Mouse (Mus musculus) embryonic facial prominence, embryonic 10.5 days (tissue): ENCODE results near the gene Lgals3. TPM values are rescaled to one million over a fixed set of nuclear protein-coding genes. Genes with fewer than 3 reads are reported as not detected.
A peak's percentile ranks its signal among the peaks of the same experiment; 100 is the strongest.

ENCODE experiments used
- DNase-seq: peaks from one replicate; pipeline ENCODE4 v3.0.0-alpha.2; 2017; ENCODE audit warnings: low spot score
- H3K27ac ChIP-seq: fragments of 300-500 bp; sonication (generic); replicated peaks from 2 replicates; pipeline ENCODE4 v1.5.1; 2016; ENCODE audit warnings: mild to moderate bottlenecking
- H3K27me3 ChIP-seq: fragments of 300-500 bp; sonication (generic); replicated peaks from 2 replicates; pipeline ENCODE4 v1.6.1; 2016; ENCODE audit warnings: low read depth, mild to moderate bottlenecking; ENCODE audit not compliant: poor library complexity, severe bottlenecking
- H3K36me3 ChIP-seq: fragments of 300-500 bp; sonication (generic); replicated peaks from 2 replicates; pipeline ENCODE4 v1.6.1; 2016; ENCODE audit warnings: mild to moderate bottlenecking, moderate library complexity
- H3K4me1 ChIP-seq: fragments of 300-500 bp; sonication (generic); 2 replicates; pipeline ENCODE4 v1.6.1; 2016
- H3K4me3 ChIP-seq: fragments of 300-500 bp; sonication (generic); 2 replicates; pipeline ENCODE4 v1.5.1; 2016; ENCODE audit warnings: mild to moderate bottlenecking, moderate library complexity
- H3K9me3 ChIP-seq: fragments of 300-500 bp; sonication (generic); 2 replicates; pipeline ENCODE4 v1.6.1; 2016; ENCODE audit warnings: mild to moderate bottlenecking
- WGBS: fragments of 180-500 bp; shearing (Covaris S2); methylation state at CpG from one replicate; pipeline ENCODE4 v1.1.7; 2016; 5-methylcytosine and 5-hydroxymethylcytosine counted together
- polyA plus RNA-seq: library from polyadenylated mRNA; unstranded; fragments of >200 nt; fragmentation: Nextera tagmentation; extraction: Ambion mirVana; gene quantifications from 2 replicates; pipeline ENCODE4 v1.2.1, GENCODE M21; 2016

Gene Lgals3
- polyA plus RNA-seq, 1 experiment from 2014 or later: 0.51 TPM

GRCm38 (mm10) chr14:47373728-47374678 lies 6.5 kb downstream of the Lgals3 start:
- Histone ChIP-seq H3K4me3 (peak overlapping the region; percentile 48), H3K36me3 (no peaks in the 10 kb centered on the region), H3K4me1 (peaks cover 10% of the 10 kb centered on the region), H3K27ac (no peak overlapping the region), H3K9me3 (no peaks in the 10 kb centered on the region), H3K27me3 (peaks cover 42% of the 10 kb centered on the region)
- DNase-seq: peak; percentile 21
- 17% methylated on average over 49 of the region's 49 CpGs for WGBS

DNA sequence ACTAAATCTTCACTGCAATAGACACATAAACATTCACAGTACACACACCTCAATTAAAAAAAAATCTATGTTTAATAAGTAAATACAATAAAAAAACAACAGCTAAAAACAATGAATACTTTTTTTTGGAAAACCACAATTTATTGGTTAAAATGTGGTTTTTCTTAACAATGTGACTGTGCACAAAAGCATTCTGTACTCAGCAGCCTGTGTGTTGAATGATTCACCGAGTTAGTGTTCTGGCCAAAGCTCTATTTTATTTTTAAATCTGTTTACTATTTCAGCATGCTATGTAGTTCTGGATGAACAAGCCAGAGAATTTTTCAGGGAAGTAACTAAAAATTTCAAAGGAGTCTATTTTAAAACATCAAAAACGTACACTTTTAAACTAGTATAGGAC lies 9.0 kb downstream of the Lgals3 start:
- no peak overlapping the region for H3K4me3 ChIP-seq
- peaks cover 42% of the 10 kb centered on the region for H3K27me3 ChIP-seq
- H3K36me3 ChIP-seq: no peaks in the 10 kb centered on the region
- DNase-seq: no peak
- 85% methylated on average over 2 of the region's 2 CpGs for WGBS
- no peak overlapping the region for H3K27ac ChIP-seq
- H3K9me3 ChIP-seq: no peaks in the 10 kb centered on the region
- H3K4me1 ChIP-seq: peaks cover 10% of the 10 kb centered on the region

DNA sequence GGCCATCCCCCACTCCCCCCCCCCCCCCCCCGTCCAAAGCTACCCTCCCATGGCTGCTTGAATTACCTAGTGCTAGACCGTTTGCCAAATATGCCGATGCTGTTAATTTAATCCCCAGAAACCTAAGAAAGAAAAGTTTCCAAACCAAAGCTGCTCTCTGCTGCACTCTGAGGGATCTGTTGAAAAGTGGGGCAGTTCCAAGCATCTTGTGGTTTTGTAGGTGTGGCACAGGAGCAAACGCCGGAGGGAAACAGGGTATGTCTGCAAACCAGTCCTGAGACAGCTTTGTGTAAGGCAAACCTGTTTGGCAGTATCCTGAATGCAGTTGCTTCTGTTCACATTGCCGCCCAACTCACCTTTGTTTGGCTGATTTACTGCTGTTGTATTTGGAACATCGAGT lies 10.8 kb downstream of the Lgals3 start:
- H3K4me3 ChIP-seq: no peak overlapping the region
- peaks cover 26% of the 10 kb centered on the region for H3K27me3 ChIP-seq
- H3K9me3 ChIP-seq: no peaks in the 10 kb centered on the region
- no peak overlapping the region for H3K27ac ChIP-seq
- no peaks in the 10 kb centered on the region for H3K36me3 ChIP-seq
- no peak for DNase-seq
- 78% methylated on average over 7 of the region's 7 CpGs for WGBS
- H3K4me1 ChIP-seq: peaks cover 10% of the 10 kb centered on the region

- 91% methylated on average over 7 of the region's 7 CpGs for WGBS
These were observed 16.4 kb downstream of the Lgals3 start for GRCm38 (mm10) chr14:47383911-47384310.

DNA sequence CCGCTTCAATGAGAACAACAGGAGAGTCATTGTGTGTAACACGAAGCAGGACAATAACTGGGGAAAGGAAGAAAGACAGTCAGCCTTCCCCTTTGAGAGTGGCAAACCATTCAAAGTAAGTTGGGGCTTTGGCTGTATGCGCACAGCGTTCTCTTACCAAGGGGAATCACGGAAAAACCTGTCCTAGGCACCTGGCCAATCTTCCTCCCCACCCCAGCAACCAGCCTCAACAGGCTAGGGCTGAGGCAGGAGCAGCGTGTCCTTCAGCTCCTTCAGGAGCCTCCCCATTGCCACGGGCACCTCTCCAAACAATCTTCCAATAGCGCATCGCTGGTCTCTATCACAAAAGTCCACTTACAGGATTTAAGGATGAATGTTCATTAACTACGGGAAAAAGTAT lies 17.1 kb downstream of the Lgals3 start:
- H3K4me3 ChIP-seq: no peak overlapping the region
- DNase-seq: no peak
- H3K9me3 ChIP-seq: no peaks in the 10 kb centered on the region
- peaks cover 48% of the 10 kb centered on the region for H3K36me3 ChIP-seq
- no peaks in the 10 kb centered on the region for H3K27me3 ChIP-seq
- 88% methylated on average over 10 of the region's 10 CpGs for WGBS
- no peaks in the 10 kb centered on the region for H3K4me1 ChIP-seq
- H3K27ac ChIP-seq: no peak overlapping the region

More at GRCm38 (mm10) chr14:47383911-47384310, 16.4 kb downstream of the Lgals3 start:
- DNase-seq: no peak
- Histone ChIP-seq H3K36me3 (peaks cover 40% of the 10 kb centered on the region), H3K27ac (no peak overlapping the region), H3K9me3 (no peaks in the 10 kb centered on the region), H3K27me3 (no peaks in the 10 kb centered on the region), H3K4me1 (no peaks in the 10 kb centered on the region), H3K4me3 (no peak overlapping the region)

- H3K27ac ChIP-seq: no peak overlapping the region
- no peak for DNase-seq
- no peaks in the 10 kb centered on the region for H3K9me3 ChIP-seq
- 92% methylated on average over 11 of the region's 11 CpGs for WGBS
- peaks cover 63% of the 10 kb centered on the region for H3K36me3 ChIP-seq
- H3K4me1 ChIP-seq: no peaks in the 10 kb centered on the region
- H3K27me3 ChIP-seq: no peaks in the 10 kb centered on the region
- no peak overlapping the region for H3K4me3 ChIP-seq
These were observed 18.6 kb downstream of the Lgals3 start for GRCm38 (mm10) chr14:47386125-47386524.

DNA sequence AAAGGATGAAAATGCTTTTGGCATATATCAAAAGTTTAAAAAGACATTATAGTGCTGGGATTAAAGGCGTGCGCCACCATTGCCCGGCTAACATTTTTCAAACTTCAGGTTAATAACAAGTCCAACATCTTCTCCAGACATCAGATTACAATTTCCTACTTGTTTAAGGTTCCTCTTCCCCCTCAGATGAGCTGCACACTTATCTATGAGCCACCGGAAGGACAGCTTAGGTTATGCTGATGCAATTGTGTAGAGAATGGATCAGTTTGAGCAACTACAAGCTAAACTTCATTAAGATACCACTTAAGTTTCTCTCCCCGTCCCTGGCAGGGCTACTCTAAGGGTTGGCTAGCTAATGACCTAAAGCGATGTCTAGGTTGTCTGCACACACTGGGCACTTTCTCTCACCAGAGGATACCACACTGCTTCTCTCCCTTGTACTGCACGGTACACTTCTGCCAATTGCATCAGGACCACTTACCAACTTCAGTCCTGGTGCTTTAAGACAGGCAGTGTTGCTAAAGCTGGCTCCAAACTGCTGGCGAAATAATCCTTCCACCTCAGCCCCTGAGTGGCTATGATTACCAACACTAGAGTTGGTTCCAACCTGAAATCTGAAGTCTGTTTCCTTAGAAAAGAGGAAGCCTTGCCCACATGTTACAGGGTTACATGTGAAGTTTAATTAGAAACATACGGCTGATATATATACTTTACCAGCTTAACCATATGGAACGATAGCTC lies 26.0 kb downstream of the Lgals3 start:
- no peak for DNase-seq
- Histone ChIP-seq H3K27me3 (no peaks in the 10 kb centered on the region), H3K4me3 (no peak overlapping the region), H3K27ac (no peak overlapping the region), H3K4me1 (no peaks in the 10 kb centered on the region), H3K36me3 (peaks cover 100% of the 10 kb centered on the region), H3K9me3 (no peaks in the 10 kb centered on the region)
- 92% methylated on average over 10 of the region's 10 CpGs for WGBS

GRCm38 (mm10) chr14:47395007-47395406 lies 27.5 kb downstream of the Lgals3 start:
- Histone ChIP-seq H3K27ac (no peak overlapping the region), H3K4me3 (no peak overlapping the region), H3K27me3 (no peaks in the 10 kb centered on the region), H3K9me3 (no peaks in the 10 kb centered on the region), H3K4me1 (no peaks in the 10 kb centered on the region), H3K36me3 (peaks cover 100% of the 10 kb centered on the region)
- WGBS: 95% methylated on average over 6 of the region's 6 CpGs
- DNase-seq: no peak

DNA sequence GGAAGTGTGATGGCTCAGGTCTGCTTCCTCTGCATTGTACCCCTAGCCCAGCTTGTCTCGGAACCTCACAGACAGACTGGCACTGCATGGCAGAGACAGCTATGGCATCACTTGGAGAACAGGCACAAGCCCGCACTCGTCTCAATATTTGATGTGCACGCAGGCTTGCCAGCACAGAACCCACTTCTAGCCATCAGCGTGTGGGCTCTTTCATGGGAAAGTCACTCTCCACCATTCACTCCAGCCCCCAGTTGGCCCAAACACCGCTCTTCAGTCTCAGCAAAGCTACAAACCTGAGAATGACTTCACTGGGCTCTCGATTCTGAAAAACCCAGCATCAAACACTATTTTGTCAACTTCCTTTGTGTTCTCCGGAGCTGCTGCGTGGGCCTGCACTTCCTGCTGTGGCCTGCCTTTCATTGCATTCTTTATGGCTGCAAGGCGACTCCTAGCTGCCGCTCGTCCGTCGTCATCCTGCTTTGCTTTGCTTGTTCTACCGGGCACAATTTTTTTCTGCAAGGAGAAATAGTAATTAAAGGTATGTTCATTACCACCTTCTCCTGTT lies 28.0 kb downstream of the Lgals3 start:
- Histone ChIP-seq H3K9me3 (no peaks in the 10 kb centered on the region), H3K27me3 (no peaks in the 10 kb centered on the region), H3K36me3 (peaks cover 100% of the 10 kb centered on the region), H3K4me3 (no peak overlapping the region), H3K4me1 (no peaks in the 10 kb centered on the region), H3K27ac (no peak overlapping the region)
- DNase-seq: no peak
- WGBS: 89% methylated on average over 15 of the region's 15 CpGs

DNA sequence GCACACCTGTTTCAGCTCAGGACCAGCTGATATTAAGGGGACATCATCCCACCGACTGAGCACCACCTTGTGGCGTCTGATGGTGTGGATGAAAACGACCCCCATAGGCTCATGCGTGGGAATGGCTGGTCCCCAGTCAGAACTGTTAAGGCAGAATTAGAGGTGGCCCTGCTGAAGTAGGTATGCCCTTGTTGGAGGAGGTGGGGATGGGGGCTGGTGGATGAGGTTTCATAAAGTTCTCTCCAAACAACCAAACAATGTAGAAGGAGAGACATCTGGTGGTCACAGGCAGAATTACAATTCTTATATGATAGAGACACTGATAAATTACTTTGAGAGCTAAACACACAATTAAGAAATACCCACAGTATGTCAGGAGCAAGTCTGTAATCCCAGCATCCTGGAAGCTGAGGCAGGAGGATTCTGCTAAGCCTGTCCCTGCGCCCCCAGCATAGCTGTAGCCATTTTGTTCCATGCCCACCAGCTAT lies 28.7 kb downstream of the Lgals3 start:
- no peaks in the 10 kb centered on the region for H3K27me3 ChIP-seq
- H3K9me3 ChIP-seq: no peaks in the 10 kb centered on the region
- peak; percentile 27 for DNase-seq
- H3K4me1 ChIP-seq: no peaks in the 10 kb centered on the region
- no peak overlapping the region for H3K4me3 ChIP-seq
- no peak overlapping the region for H3K27ac ChIP-seq
- WGBS: 77% methylated on average over 5 of the region's 5 CpGs
- peaks cover 100% of the 10 kb centered on the region for H3K36me3 ChIP-seq

- 90% methylated on average over 8 of the region's 8 CpGs for WGBS
- no peak for DNase-seq
- Histone ChIP-seq H3K4me3 (no peak overlapping the region), H3K27me3 (no peaks in the 10 kb centered on the region), H3K4me1 (no peaks in the 10 kb centered on the region), H3K27ac (no peak overlapping the region), H3K9me3 (no peaks in the 10 kb centered on the region), H3K36me3 (peaks cover 100% of the 10 kb centered on the region)
These were observed 35.2 kb downstream of the Lgals3 start for GRCm38 (mm10) chr14:47402735-47403134.

DNA sequence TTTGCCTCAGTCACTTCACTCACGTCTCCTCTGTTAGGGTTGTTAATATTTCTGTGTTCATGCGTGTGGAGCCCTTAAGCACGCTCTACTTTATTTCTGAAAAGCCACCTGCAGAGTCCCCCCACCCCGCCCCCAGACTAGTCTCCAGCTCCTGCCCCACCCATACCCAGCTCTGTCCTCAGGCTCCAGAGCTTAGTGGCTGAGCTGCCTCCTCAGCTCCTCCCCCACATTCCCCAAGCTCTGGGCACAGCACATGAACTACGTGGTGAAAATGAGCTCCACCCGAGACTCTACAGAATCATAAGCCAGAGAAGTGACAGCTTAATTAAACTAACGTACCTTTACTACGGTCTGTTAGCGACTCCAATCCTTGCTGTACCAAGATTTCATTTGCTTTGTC lies 38.4 kb downstream of the Lgals3 start:
- DNase-seq: no peak
- 90% methylated on average over 9 of the region's 9 CpGs for WGBS
- H3K4me3 ChIP-seq: no peak overlapping the region
- H3K27ac ChIP-seq: no peak overlapping the region
- H3K27me3 ChIP-seq: no peaks in the 10 kb centered on the region
- H3K4me1 ChIP-seq: no peaks in the 10 kb centered on the region
- no peaks in the 10 kb centered on the region for H3K9me3 ChIP-seq
- peaks cover 100% of the 10 kb centered on the region for H3K36me3 ChIP-seq
